Mouse (Mus musculus): Measurements from ENCODE around the gene Ucn3. TPM values are rescaled to one million over a fixed set of nuclear protein-coding genes. Genes with fewer than 3 reads are reported as not detected.
"Not testable (repeated sequence)": the region's sequence is repeated elsewhere in the genome, so short reads cannot be mapped to it uniquely, and the experiment has no call there.

Gene Ucn3
- polyA plus RNA-seq, 1 experiment = not detected

GRCm38 (mm10) chr13:3917571-3918311 is 27.4 kb downstream of the Ucn3 start, which contains the start of the genes Net1 and Tubal3:
Net1 (minus strand) TSS chr13:3918220.
Tubal3 (plus strand) TSS chr13:3918274.
- Histone ChIP-seq H3K9me3 (no peaks in the 10 kb centered on the region), H3K27me3 (replicated peaks) (no peaks in the 10 kb centered on the region), H3K4me1 (peaks cover 17% of the 10 kb centered on the region), H3K4me3 (replicated peaks) (peak within 1 kb of the TSS; percentile 98), H3K36me3 (replicated peaks; ENCODE audit: low read length) (peaks cover 16% of the 10 kb centered on the region)
- TF ChIP-seq GATA1 (IDR thresholded peaks at IDR 0.05; ENCODE audit: borderline replicate concordance, low read length) = no peak
- no peak for TF ChIP-seq FLI1 (IDR thresholded peaks at IDR 0.05; ENCODE audit: low read length)

DNA sequence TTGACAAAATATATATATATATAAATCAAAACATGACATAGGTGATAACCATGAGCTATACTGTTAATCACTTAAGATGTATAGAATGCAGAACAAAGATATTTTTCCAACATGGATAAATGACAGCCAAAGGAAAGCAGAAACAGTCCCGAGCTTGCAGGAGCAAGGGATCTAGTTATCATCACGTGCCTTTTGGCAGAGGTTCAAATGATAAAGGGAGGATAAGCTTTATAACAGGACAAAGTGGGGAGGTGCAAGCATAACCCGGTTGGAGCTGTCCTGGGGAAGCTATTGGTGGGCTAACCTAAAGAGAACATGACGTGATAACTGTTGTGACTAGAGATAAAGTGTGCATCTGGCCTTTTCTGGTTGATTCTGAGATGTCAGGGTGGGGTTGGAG is 31.6 kb downstream of the Ucn3 start:
- Histone ChIP-seq H3K36me3 (replicated peaks; ENCODE audit: low read length) (peaks cover 39% of the 10 kb centered on the region), H3K4me3 (replicated peaks) (no peak overlapping the region), H3K4me1 (peaks cover 16% of the 10 kb centered on the region), H3K27me3 (replicated peaks) (no peaks in the 10 kb centered on the region), H3K9me3 (no peaks in the 10 kb centered on the region)
- TF ChIP-seq FLI1 (IDR thresholded peaks at IDR 0.05; ENCODE audit: low read length) = no peak
- no peak for TF ChIP-seq GATA1 (IDR thresholded peaks at IDR 0.05; ENCODE audit: borderline replicate concordance, low read length)

DNA sequence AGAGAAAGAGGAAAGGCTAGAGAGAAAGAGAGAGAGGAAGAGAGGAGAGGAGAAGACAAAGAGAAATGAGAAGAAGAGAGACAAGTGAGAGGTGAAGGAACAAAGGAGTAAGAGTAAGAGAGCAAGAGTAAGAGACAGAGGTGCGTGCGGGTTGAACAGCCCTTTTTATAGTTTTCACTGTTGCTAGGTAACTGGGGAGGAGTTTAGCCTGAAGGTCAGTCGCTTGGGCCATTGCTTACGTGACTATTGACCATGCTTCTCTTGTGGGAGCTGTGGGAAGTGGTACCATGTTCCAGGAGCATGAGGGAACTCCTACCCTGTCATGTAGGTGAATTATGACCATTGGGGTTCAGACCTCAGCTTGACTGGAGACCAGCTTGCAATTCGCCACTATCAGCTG is 34.8 kb downstream of the Ucn3 start:
- H3K4me1 ChIP-seq = no peaks in the 10 kb centered on the region
- TF ChIP-seq GATA1 (IDR thresholded peaks at IDR 0.05; ENCODE audit: borderline replicate concordance, low read length) = no peak
- TF ChIP-seq FLI1 (IDR thresholded peaks at IDR 0.05; ENCODE audit: low read length) = no peak
- H3K27me3 ChIP-seq (replicated peaks) = no peaks in the 10 kb centered on the region
- H3K36me3 ChIP-seq (replicated peaks; ENCODE audit: low read length) = peaks cover 36% of the 10 kb centered on the region
- H3K4me3 ChIP-seq (replicated peaks) = no peak overlapping the region
- no peaks in the 10 kb centered on the region for H3K9me3 ChIP-seq

GRCm38 (mm10) chr13:3908262-3908661 is 36.9 kb downstream of the Ucn3 start:
- TF ChIP-seq GATA1 (IDR thresholded peaks at IDR 0.05; ENCODE audit: borderline replicate concordance, low read length) = no peak
- TF ChIP-seq FLI1 (IDR thresholded peaks at IDR 0.05; ENCODE audit: low read length) = no peak
- no peaks in the 10 kb centered on the region for H3K4me1 ChIP-seq
- H3K27me3 ChIP-seq (replicated peaks) = no peaks in the 10 kb centered on the region
- H3K36me3 ChIP-seq (replicated peaks; ENCODE audit: low read length) = peaks cover 32% of the 10 kb centered on the region
- no peaks in the 10 kb centered on the region for H3K9me3 ChIP-seq
- no peak overlapping the region for H3K4me3 ChIP-seq (replicated peaks)

GRCm38 (mm10) chr13:3907151-3907696 is 37.9 kb downstream of the Ucn3 start:
- no peaks in the 10 kb centered on the region for H3K9me3 ChIP-seq
- TF ChIP-seq GATA1 (IDR thresholded peaks at IDR 0.05; ENCODE audit: borderline replicate concordance, low read length) = no peak
- no peak for TF ChIP-seq FLI1 (IDR thresholded peaks at IDR 0.05; ENCODE audit: low read length)
- H3K27me3 ChIP-seq (replicated peaks) = no peaks in the 10 kb centered on the region
- H3K36me3 ChIP-seq (replicated peaks; ENCODE audit: low read length) = peaks cover 33% of the 10 kb centered on the region
- no peak overlapping the region for H3K4me3 ChIP-seq (replicated peaks)
- no peaks in the 10 kb centered on the region for H3K4me1 ChIP-seq

DNA sequence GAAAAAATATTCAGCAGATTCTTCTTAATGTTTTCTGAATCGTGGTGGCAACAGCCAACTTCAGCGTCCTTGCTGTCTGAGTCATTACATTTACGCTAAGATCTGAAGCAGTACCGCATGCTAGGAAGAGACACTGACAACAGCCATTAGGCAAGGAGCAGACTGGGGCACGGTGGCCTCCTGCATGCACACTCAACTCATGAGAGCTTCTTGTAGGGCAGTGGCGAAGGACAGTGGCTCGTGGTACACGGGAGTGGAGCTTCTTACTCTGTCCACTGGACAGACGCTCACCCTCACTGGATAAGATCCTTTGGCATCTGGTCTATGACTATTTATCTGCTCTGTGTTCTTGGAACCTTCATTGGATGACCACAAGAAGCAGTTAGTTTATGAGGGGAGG is 45.8 kb downstream of the Ucn3 start:
- Histone ChIP-seq H3K36me3 (replicated peaks; ENCODE audit: low read length) (peaks cover 13% of the 10 kb centered on the region), H3K4me1 (peaks cover 19% of the 10 kb centered on the region; the same call in 1 of the 2 replicates), H3K27me3 (replicated peaks) (no peaks in the 10 kb centered on the region), H3K9me3 (no peaks in the 10 kb centered on the region), H3K4me3 (replicated peaks) (no peak overlapping the region)
- TF ChIP-seq FLI1 (IDR thresholded peaks at IDR 0.05; ENCODE audit: low read length) = no peak
- no peak for TF ChIP-seq GATA1 (IDR thresholded peaks at IDR 0.05; ENCODE audit: borderline replicate concordance, low read length)

DNA sequence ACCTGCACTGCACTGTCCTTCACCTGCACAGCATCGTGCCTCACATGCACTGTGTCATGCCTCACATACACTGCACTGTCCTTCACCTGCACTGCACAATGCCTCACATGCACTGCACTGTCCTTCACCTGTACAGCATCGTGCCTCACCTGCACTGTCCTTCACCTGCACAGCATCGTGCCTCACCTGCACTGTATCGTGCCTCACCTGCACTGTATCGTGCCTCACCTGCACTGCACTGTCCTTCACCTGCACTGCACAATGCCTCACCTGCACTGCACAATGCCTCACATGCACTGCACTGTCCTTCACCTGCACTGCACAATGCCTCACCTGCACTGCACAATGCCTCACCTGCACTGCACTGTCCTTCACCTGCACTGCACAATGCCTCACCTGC is 46.9 kb downstream of the Ucn3 start:
- Histone ChIP-seq H3K4me3 (replicated peaks) (peak overlapping the region; percentile 81), H3K4me1 (peaks cover 24% of the 10 kb centered on the region)
- not testable (repeated sequence) for H3K9me3 ChIP-seq; H3K27me3 ChIP-seq (replicated peaks); H3K36me3 ChIP-seq (replicated peaks; ENCODE audit: low read length)

GRCm38 (mm10) chr13:3896913-3897312 is 48.2 kb downstream of the Ucn3 start:
- no peak for TF ChIP-seq FLI1 (IDR thresholded peaks at IDR 0.05; ENCODE audit: low read length)
- no peak for TF ChIP-seq GATA1 (IDR thresholded peaks at IDR 0.05; ENCODE audit: borderline replicate concordance, low read length)
- no peaks in the 10 kb centered on the region for H3K27me3 ChIP-seq (replicated peaks)
- peaks cover 6% of the 10 kb centered on the region for H3K36me3 ChIP-seq (replicated peaks; ENCODE audit: low read length)

DNA sequence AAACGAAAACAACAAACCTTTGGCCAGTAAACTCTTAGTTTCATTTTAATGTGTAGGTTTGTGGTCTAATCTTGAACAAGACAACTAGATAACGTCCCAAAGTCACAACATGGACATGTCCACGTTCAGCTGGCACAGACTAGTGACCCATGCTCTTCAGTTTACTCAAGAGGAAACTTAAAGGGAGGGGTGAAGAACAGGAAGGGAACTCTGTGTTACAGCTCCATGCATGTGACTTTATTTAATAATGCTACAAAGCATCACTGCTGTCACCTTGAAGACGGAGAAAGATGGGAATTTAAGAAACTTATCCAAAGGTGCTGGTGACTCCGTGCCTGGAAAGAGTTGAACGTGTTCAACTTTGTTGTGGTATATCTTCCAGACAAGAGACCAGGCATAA is 49.1 kb downstream of the Ucn3 start:
- TF ChIP-seq FLI1 (IDR thresholded peaks at IDR 0.05; ENCODE audit: low read length) (no peak), GATA1 (IDR thresholded peaks at IDR 0.05; ENCODE audit: borderline replicate concordance, low read length) (no peak)
- Histone ChIP-seq H3K9me3 (no peaks in the 10 kb centered on the region), H3K36me3 (replicated peaks; ENCODE audit: low read length) (peaks cover 6% of the 10 kb centered on the region), H3K4me1 (peaks cover 35% of the 10 kb centered on the region), H3K27me3 (replicated peaks) (no peaks in the 10 kb centered on the region), H3K4me3 (replicated peaks) (no peak overlapping the region)

More at GRCm38 (mm10) chr13:3896913-3897312, 48.2 kb downstream of the Ucn3 start:
- Histone ChIP-seq H3K9me3 (no peaks in the 10 kb centered on the region), H3K4me1 (peaks cover 28% of the 10 kb centered on the region), H3K4me3 (replicated peaks) (no peak overlapping the region)

DNA sequence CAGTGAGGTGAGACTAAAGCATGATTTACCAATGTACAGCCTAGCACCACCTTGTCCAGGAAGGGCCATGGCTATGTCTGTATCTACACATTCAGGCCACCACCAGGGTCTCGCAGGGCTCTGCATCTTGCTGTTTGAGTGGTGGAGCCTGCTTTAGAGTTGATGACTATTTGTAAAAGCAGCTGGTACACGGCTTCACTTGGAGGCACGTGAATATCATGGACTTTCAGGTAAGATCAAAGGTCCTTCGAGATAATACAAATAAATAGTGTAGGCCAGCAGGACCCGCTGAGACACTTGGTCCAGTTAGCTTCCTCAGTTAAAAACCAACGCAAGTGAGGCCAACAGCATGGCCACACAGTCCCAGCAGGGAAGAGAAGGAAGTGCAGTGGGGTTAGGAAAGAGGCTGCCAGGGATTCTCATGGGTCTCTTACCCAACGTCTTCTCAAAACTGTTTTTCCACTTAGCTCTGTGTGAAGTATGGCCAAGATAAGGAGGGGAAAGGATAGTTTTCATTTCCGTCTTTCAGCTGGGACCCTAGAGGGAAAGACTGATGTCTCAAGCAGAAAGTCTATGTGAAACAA is 49.7 kb downstream of the Ucn3 start:
- Histone ChIP-seq H3K4me3 (replicated peaks) (no peak overlapping the region), H3K36me3 (replicated peaks; ENCODE audit: low read length) (peaks cover 6% of the 10 kb centered on the region), H3K9me3 (no peaks in the 10 kb centered on the region), H3K27me3 (replicated peaks) (no peaks in the 10 kb centered on the region), H3K4me1 (peaks cover 35% of the 10 kb centered on the region)
- TF ChIP-seq FLI1 (IDR thresholded peaks at IDR 0.05; ENCODE audit: low read length) = no peak
- no peak for TF ChIP-seq GATA1 (IDR thresholded peaks at IDR 0.05; ENCODE audit: borderline replicate concordance, low read length)
